Mouse (Mus musculus) embryonic fibroblast, embryonic 13.5 days (primary cell): ENCODE results near the gene Sec16a. TPM values are rescaled to one million over a fixed set of nuclear protein-coding genes. Genes with fewer than 3 reads are reported as not detected.

ENCODE experiments used
- H3K27ac ChIP-seq: 2 replicates; pipeline ENCODE4 v1.5.1; 2012; ENCODE audit warnings: low read length, control low read depth, inconsistent platforms; ENCODE audit not compliant: insufficient read depth
- H3K4me1 ChIP-seq: 2 replicates; pipeline ENCODE4 v1.6.1; 2011; ENCODE audit warnings: low read length; ENCODE audit not compliant: control insufficient read depth, insufficient read depth
- H3K4me3 ChIP-seq: 2 replicates; pipeline ENCODE4 v1.5.1; 2011; ENCODE audit warnings: mild to moderate bottlenecking, control low read depth, low read length; ENCODE audit not compliant: insufficient read depth
- CTCF ChIP-seq: IDR thresholded peaks from 2 replicates; pipeline ENCODE4 v1.5.1; 2011; ENCODE audit warnings: mild to moderate bottlenecking, control low read depth, low read length, moderate library complexity, borderline replicate concordance; ENCODE audit not compliant: insufficient read depth
- POLR2A ChIP-seq: IDR thresholded peaks from 2 replicates; pipeline ENCODE4 v1.6.1; 2011; ENCODE audit warnings: low read depth, mild to moderate bottlenecking, control low read depth, low read length, moderate library complexity
- polyA plus RNA-seq: library from polyadenylated mRNA; stranded (reverse); fragments of >200 nt; gene quantifications from 2 replicates; pipeline ENCODE4 v1.2.4, GENCODE M21; 2011; ENCODE audit warnings: low read depth; ENCODE audit not compliant: missing spikeins, insufficient read length

The Sec16a gene
- polyA plus RNA-seq: 59.4 and 70.1 TPM in 2 replicates

- TF ChIP-seq CTCF (no peak), POLR2A (peak; percentile 92)
- Histone ChIP-seq H3K4me1 (no peaks in the 10 kb centered on the region; the same call in 1 of the 2 replicates), H3K4me3 (peak within 1 kb of the TSS; percentile 94), H3K27ac (peak within 1 kb of the TSS; percentile 94)
These were observed at the start of gene Sec16a for GRCm38 (mm10) chr2:26444946-26445665. Gene Sec16a (minus strand): TSS chr2:26445216.

GRCm38 (mm10) chr2:26494396-26494795, 49.4 kb upstream of the Sec16a start:
- Histone ChIP-seq H3K4me1 (peaks cover 25% of the 10 kb centered on the region), H3K27ac (peak overlapping the region; percentile 82), H3K4me3 (no peak overlapping the region)
- TF ChIP-seq CTCF: no peak
- TF ChIP-seq POLR2A: no peak

GRCm38 (mm10) chr2:26493021-26493781, 48.2 kb upstream of the Sec16a start:
- no peak for TF ChIP-seq CTCF
- TF ChIP-seq POLR2A: peak; percentile 41; the same call in 1 of the 2 replicates

GRCm38 (mm10) chr2:26490760-26491301, 45.8 kb upstream of the Sec16a start:
- Histone ChIP-seq H3K4me3 (no peak overlapping the region), H3K4me1 (peaks cover 17% of the 10 kb centered on the region), H3K27ac (no peak overlapping the region)
- TF ChIP-seq POLR2A: no peak
- TF ChIP-seq CTCF: no peak

More at GRCm38 (mm10) chr2:26493021-26493781, 48.2 kb upstream of the Sec16a start:
- Histone ChIP-seq H3K4me1 (peaks cover 22% of the 10 kb centered on the region), H3K27ac (peak overlapping the region; percentile 82), H3K4me3 (no peak overlapping the region)

- Histone ChIP-seq H3K27ac (no peak overlapping the region), H3K4me1 (peaks cover 6% of the 10 kb centered on the region; the same call in 1 of the 2 replicates), H3K4me3 (no peak overlapping the region)
- TF ChIP-seq CTCF (no peak), POLR2A (no peak)
These were observed 43.6 kb upstream of the Sec16a start for GRCm38 (mm10) chr2:26488535-26489135.

GRCm38 (mm10) chr2:26487322-26488021, 42.5 kb upstream of the Sec16a start:
- no peak overlapping the region for H3K27ac ChIP-seq
- 0 out of 2 replicates have a peak, but pooled peaks cover 2% of the 10 kb centered on the region for H3K4me1 ChIP-seq
- no peak overlapping the region for H3K4me3 ChIP-seq
- TF ChIP-seq CTCF (no peak), POLR2A (no peak)

GRCm38 (mm10) chr2:26486835-26487321, 41.9 kb upstream of the Sec16a start:
- no peak for TF ChIP-seq CTCF
- TF ChIP-seq POLR2A: no peak
- no peak overlapping the region for H3K27ac ChIP-seq
- H3K4me1 ChIP-seq: 0 out of 2 replicates have a peak, but pooled peaks cover 2% of the 10 kb centered on the region
- H3K4me3 ChIP-seq: no peak overlapping the region

- Histone ChIP-seq H3K27ac (no peak overlapping the region), H3K4me1 (0 out of 2 replicates have a peak, but pooled peaks cover 2% of the 10 kb centered on the region), H3K4me3 (no peak overlapping the region)
- TF ChIP-seq CTCF (no peak), POLR2A (no peak)
These were observed 41.3 kb upstream of the Sec16a start for GRCm38 (mm10) chr2:26486264-26486810.
